Mouse (Mus musculus): ENCODE measurements at regions not wholly inside any gene's neighbourhood (a gene's known extent, or its start where the extent isn't known, plus 50 kb on each side); places are given as distances from the start of the nearest gene placed in this dataset.

DNA sequence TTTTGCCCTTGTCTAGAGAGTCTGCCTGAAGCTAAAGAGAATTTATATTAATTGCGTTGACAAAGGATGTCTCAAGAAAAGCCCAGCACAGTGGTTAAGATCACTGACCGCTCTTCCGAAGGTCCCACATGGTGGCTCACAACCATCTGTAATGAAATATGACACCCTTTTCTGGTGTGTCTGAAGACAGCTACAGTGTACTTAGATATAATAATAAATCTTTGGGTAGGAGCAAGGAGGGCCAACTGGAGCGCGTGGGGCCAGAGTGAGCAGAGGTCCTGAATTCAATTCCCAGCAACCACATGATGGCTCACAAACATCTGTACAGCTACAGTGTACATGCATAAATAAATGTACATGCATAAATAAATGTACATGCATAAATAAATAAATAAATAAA is 176.1 kb downstream of the Rab11fip4 start:
- DNase-seq: no peak
- intact Hi-C loops (cut with DNase I): no loop called here

DNA sequence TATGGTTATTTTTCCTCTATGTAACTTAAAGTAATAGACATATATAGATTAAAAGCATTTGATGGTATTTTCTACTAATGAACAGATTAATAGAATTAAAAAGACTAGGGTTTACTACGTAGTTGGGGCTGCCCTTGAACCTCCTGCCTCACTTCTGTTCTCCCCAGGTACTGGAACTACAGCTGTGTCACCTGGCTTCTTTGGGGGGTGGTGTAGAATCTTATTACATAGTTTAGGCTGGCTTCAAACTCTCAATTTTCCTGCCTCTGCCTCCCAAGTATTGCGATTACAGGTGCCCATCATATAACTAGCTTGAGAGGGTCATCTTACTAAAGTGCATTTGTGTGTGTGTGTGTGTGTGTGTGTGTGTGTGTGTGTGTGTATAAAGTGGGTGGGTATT is 175.0 kb downstream of the Rab11fip4 start:
- intact Hi-C loops (cut with DNase I): no loop called here
- no peak for DNase-seq

DNA sequence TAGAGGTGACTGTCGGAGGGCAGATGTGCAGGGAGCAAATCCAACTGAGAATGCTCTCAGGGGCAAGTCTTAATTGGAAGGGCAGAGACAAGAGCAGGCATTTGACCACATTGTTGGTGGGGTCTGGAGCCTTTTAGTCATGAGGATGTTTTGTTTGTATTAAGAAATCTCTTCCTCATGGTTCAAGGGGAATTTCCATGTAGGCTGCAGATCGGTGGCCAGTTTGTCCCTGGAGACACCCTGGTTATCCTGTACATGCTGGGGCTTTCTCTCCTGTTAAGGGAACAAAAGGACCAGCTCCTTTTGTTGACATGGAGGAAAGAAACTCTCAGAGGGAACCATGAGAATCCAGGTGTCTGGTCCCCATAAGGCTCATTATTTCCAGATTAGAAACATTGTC is 174.4 kb downstream of the Rab11fip4 start:
- intact Hi-C loops (cut with DNase I): no loop called here
- DNase-seq: no peak

DNA sequence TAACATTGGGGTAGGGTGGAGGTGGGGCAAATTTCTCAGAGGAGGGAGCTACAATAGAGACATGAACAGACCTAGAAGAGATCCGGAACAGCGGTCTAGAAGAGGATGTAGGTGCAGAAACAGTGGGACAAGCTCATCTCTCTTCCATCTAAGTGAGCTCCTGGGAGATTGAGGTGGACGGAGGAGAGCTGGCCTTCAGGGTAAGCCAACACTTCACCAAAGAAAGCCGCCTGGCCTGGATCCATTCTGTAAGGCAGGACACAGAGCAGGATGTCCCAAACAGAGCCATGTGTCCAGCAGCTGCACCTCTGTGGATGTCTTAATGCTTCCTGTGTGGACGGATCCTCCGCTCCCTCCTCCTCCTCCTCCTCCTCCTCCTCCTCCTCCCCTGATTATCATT is 173.0 kb downstream of the Rab11fip4 start:
- no peak for DNase-seq
- intact Hi-C loops (cut with DNase I): no loop called here

DNA sequence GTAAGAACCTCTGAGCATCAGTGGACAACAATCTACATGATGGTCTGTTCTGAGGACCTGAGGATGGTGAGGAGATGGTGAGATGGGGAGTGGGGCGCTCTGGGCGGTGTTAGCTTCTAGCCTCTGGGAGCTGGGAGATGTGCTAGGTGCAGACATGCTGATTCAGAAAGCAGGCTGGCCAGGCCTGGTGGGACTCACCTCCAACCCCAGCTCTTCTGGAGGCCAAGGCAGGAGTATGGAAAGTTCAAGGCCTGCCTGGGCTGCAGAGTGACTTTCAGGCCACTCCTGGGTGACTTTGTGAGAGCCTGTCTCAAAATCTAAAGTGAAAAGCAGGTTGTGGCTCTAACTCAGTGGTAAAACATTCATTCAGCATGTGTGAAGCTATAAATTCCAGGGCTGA is 171.6 kb downstream of the Rab11fip4 start:
- intact Hi-C loops (cut with DNase I): no loop called here
- no peak for DNase-seq

DNA sequence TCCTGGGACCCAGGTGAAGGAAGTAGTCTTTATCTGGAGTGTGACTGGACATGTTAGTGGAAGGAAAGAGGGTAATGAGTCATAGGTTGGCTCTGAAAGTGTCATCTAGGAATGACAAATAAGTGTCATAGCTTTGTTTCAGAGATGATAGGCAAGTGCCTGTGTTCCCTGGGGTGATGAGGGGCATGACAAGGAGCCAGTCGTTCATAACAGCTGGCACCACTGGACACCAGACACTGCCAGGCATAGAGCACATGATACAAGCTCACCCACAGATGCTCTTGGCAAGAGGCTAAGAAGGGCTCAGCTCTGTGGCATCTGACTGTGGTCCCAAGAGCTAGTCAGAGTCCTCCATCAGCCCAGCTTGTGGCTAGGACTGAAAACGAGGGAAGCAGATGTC is 171.0 kb downstream of the Rab11fip4 start:
- DNase-seq: no peak
- intact Hi-C loops (cut with DNase I): no loop called here

DNA sequence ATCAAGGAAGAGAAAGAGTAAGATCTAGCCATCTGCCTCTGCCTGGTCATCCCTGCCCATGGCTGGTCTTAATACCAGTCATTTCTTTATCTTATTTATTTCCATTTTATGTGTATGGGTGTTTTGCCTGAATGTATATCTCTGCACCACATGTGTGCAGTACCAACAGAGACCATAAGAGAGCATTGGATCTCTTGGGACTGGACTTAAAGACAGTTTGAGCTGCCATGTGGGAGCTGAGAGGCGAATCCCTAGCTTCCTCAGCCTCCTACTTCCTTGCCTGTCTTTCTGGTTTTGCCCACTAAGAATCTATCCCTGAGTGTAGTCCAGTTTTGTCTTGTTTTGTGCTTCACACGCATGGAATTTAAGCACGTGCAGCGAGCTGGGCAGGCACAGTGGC is 169.5 kb downstream of the Rab11fip4 start:
- no peak for DNase-seq
- intact Hi-C loops (cut with DNase I): no loop called here

DNA sequence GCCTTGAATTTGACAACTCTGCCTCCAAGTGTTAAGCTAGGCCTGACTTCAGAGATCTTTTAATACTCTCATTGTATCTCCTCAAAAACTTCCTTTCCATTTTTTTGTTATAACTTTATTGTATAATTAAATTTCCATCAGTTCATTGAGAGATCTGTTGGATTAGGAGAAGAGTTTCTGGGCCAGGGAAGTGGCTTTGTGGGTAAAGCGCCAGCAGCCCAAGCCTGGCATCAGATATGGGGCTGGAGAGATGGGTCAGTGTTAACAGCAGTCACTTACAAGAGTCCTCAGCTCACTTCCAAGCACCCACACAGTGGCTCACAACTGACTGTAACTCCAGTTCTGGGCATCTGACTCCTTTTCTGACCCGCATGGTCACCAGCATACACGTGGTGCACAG is 167.3 kb downstream of the Rab11fip4 start:
- intact Hi-C loops (cut with DNase I): no loop called here
- no peak for DNase-seq

DNA sequence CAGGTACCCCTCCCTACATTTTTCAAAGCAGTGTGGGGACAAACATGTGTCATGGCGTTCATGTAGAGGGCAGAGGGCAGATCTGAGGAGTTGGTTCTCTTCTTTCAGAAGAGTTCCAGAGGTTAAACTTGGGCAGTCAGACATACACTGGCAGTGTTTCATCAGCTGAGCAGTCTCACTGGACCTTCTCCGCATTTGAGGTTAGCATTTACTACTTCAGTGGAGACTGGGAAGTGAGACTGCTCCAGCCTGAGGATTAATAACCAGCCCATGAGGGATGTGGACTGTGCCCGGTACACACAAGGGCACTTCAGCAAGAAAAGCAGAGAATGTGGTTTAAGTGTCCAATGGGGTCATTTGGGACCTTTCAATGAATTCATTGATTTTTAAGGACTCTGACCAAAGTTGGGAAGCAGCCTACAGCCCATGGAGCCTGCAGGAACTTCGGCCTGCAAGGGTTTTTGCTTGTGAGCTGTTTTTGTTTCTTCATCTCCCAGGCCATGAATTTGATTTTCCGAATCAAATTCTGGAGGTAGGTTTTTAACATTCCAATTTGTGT is 166.6 kb downstream of the Rab11fip4 start:
- no peak for DNase-seq
- intact Hi-C loops (cut with DNase I): no loop called here

DNA sequence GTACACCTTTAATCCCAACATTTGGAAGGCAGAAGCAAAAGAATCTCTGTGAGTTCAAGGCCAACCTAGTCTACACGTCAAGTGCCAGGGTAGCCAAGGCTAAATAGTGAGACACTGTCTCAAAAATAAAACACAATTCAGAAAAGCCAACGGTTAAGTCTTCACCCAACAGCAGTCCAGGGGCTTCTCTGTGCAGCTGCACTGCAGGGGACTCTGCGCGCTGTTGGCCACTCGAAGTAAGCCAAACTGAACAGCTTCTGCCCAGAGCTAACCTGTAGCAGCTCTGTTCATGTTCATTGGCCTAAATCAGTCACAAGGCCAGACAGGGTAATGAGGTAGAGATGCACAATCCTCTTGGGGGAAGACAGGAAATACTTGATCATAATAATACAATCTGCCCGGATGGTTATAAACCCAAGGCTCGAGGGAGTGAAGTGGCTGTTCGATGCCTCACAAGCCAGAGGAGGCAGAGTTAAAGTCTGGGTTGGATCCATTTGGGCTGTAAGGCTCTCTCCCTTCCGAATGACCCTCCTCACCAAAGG is 165.4 kb downstream of the Rab11fip4 start:
- intact Hi-C loops (cut with DNase I): no loop called here
- DNase-seq: no peak

DNA sequence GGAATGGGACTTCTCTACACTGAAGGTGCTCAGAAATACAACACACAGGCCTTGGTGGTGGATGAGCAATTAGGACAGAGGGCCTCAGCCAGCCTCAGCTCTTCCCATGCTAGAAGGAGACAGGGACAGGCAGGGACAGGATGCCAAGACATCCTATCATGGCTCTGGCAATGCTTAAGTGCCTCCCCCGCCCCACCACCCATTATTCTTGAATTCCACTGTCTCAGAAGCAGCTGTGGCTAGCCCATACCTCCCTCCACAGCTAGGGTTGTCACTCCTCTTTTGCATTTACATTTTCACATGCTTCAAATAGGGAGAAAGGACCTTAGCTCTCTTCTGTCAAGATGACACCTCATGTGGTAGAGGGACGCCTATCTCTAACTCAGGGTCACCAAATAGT is 162.5 kb downstream of the Rab11fip4 start:
- intact Hi-C loops (cut with DNase I): no loop called here
- no peak for DNase-seq

DNA sequence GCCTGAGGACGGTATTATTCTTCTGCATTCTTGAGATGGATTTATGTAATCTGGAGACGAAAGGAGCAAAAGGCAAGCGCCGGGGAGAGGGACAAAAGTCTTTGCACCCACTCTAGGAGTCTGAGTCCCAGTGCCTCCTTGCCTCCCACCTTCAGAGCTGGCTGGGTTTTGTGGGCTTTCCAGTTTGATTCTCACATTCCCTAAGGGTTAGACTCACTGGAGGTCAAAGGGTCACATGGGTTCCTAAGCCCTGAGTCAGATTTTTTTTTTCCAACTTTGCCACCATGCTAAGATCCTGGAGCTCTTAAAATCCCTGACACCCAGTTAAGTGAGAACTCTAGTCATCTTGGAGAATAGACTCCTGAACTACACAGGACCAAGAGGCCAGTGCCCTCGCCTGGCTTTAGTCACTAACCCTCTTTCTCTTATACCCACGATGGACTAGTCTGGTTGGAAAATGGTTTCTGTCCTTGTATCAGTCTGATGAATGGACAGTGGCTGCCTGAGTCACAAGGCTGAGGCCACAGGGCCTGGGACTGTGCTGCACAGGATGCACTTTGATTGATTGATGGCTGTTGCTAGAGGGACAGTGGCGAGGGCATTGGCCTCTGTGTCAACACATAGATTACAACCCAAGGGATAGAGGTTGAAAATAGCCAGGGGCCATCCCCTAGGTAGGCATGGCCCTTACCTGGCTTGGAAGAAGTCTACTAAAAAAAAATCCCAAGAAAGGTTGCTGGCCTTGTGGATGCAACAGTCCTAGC is 161.9 kb downstream of the Rab11fip4 start:
- intact Hi-C loops (cut with DNase I): no loop called here
- DNase-seq: no peak

DNA sequence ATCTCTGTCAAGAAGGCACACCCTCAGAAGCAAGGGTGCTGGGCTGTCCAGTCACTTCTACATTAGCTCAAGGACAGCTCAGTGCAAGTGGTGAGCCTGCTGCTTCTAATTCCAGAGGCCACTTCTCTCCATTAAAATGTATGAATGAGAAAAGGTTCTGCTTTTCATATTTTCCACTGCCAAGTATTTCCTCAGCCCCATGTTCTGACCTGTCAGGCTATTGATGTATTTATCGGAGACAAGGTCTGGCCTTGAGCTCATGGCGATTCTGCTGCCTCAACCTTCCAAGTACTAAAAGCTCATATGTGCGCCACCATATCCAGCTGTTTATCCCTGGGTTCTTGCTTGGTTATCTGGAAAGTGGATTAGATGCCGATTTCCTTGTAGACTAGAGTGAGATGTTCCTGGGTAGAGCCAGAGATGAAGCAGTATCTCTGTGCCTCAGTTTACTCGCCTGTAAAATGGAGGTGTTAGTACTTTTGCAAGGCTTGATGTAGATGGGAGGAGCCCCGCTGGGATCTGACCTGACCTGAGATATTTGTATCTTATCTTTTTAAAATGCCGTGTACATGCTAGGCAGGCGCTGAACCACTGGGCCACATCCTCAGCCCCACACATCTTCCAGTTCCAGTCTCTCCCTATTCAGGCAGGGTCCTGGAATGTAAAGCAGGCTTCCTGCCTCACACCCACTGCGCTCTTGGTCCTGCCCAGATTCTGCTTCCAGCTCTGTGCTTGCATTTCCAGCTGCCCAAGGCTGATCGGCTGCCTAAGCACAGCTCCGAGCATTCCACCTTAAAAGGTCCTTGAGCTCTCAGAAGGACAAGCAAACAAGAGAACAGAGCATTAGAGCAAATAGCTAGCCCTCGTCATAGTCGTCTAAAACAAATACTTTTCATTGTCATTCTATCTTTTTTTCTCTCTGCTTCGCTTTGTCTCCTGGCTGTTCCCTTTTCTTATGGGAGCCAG is 161.0 kb downstream of the Rab11fip4 start:
- intact Hi-C loops (cut with DNase I): no loop called here
- DNase-seq: no peak

DNA sequence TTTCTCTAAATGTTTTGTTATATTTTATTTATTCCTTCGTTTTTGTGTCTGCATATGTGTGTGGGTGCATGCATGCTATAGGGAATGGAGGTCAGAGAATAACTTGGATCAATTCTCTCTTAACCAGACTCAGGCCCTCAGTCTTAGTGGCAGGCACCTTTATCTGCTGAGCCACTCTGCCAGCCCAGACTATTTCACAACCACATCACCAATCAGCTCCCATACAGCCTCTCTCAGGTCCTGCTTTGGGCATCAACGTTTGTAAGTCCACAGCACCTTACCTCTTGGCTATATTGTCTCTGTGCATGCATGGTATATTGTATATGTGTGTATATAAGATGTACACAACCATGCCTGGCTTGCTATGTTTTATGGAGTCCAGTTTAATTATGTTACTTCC is 159.9 kb downstream of the Rab11fip4 start:
- DNase-seq: no peak
- intact Hi-C loops (cut with DNase I): no loop called here

DNA sequence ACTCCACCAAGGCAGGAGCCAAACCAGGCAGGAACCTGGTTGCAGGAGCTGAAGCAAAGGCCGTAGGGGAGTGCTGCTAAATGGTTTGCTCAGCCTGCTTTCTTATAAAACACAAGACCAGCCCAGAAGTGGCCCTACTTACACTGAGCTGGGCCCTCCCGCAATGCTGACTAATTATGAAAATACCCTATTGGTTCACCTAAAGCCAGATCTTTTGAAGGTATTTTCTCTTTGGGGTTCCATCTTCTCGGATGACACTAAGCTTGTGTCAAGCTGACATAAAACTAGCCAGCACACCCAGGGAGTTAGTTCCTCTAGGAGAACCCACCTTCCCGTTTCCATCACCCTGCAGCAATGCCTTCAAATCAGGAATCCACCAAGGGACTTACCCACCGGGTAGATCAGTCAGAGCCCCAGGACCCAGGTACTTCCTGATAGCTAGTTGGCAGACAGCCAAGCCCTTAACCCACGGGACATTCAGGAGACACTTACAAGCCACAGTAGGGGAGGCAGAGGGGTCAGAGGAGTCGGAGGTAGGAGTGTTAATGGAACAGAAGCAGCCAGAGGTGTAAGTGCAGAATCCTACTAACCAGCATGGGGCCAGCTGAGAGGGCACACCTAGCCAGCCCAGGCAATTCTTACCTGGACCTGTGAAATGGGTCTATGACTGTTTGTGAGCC is 158.9 kb downstream of the Rab11fip4 start:
- no peak for DNase-seq
- intact Hi-C loops (cut with DNase I): no loop called here

DNA sequence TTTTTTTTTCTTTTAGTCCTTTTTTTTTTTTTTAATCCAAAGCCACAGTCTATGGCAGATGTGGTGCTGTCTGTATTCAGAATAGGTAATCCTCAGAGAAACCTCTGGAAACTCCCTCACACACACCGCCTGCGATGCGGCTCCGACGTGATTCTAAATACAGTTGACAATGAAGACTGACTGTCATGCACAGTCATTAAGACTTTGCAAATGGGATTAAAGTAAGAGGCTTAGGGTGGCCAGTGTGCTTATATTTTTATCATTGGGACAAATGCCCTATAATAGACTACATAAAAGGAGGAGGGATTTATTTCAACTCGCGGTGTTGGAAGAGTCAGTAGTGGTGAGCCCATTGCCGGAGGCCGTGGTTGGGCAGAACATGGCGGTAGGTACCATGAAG is 158.1 kb downstream of the Rab11fip4 start:
- no peak for DNase-seq
- intact Hi-C loops (cut with DNase I): no loop called here

DNA sequence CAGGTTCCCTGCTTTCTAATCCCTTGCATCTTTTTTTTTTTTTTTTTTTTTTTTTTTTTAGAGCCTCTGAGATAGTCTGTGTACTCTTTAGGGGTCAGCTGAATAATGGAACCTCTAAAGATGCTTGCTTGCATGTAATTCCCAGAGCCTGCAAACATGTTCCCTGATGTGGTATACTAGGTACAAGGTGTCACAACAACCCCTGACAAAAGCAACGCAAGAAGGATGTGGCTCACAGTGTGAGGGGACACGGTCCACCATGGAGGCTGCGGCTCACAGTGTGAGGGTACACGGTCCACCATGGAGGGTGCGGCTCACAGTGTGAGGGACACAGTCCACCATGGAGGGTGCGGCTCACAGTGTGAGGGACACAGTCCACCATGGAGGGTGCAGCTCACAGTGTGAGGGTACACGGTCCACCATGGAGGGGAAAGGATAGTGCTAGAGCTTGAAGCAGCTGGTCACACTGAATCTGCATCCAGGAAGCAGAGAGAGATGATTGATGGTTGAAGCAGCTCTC is 157.7 kb downstream of the Rab11fip4 start:
- intact Hi-C loops (cut with DNase I): no loop called here
- DNase-seq: no peak

DNA sequence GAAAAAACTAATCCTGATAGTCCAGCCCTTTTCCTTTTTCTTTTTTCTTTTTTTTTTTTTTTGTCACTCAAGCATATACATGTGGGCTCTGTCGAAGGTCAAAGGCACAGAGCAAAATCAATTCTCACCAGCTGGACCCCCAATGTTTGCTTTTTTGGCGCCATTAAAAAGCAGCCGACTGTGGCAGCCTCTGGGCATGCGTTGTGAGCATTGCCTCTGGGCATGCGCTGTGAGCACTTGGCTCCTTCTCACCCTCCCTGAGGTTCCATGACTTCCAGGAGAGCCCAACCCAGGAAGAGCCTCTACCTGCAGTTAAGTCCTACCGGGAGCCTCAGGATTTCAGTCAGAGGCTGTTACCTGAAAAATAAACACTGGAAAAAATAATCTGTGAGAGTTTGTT is 156.8 kb downstream of the Rab11fip4 start:
- intact Hi-C loops (cut with DNase I): no loop called here
- no peak for DNase-seq
